Mouse (Mus musculus) hindbrain, postnatal 0 days (tissue): ENCODE results near the gene AC170998.1. TPM values are rescaled to one million over a fixed set of nuclear protein-coding genes. Genes with fewer than 3 reads are reported as not detected.
A peak's percentile ranks its signal among the peaks of the same experiment; 100 is the strongest.

Source experiments
- ATAC-seq: fragments of 200-750 bp; cut with Nextera tagmentation; 2 replicates; pipeline ENCODE4 v1.8.0; 2017; ENCODE audit warnings: mild to moderate bottlenecking, moderate TSS enrichment, moderate library complexity
- DNase-seq: peaks from one replicate; pipeline ENCODE4 v3.0.0-alpha.2; 2015; ENCODE audit warnings: low spot score
- H3K27ac ChIP-seq: fragments of 300-500 bp; sonication (generic); 2 replicates; pipeline ENCODE4 v1.5.1; 2014; ENCODE audit warnings: mild to moderate bottlenecking
- H3K27me3 ChIP-seq: fragments of 300-500 bp; sonication (generic); 2 replicates; pipeline ENCODE4 v1.6.1; 2014; ENCODE audit warnings: low read length, mixed read lengths; ENCODE audit not compliant: insufficient read depth
- H3K36me3 ChIP-seq: fragments of 300-500 bp; sonication (generic); 2 replicates; pipeline ENCODE4 v1.6.1; 2014; ENCODE audit warnings: low read length, mixed read lengths; ENCODE audit not compliant: insufficient read depth
- H3K4me1 ChIP-seq: fragments of 300-500 bp; sonication (generic); 2 replicates; pipeline ENCODE4 v1.6.1; 2014; ENCODE audit warnings: antibody characterized with exemption, low read length, mixed read lengths; ENCODE audit not compliant: insufficient read depth
- H3K4me2 ChIP-seq: fragments of 300-500 bp; sonication (generic); 2 replicates; pipeline ENCODE4 v1.6.1; 2014; ENCODE audit warnings: low read depth, mild to moderate bottlenecking, low read length, moderate library complexity, mixed read lengths
- H3K4me3 ChIP-seq: fragments of 300-500 bp; sonication (generic); 2 replicates; pipeline ENCODE4 v1.5.1; 2014; ENCODE audit warnings: low read length
- H3K9ac ChIP-seq: fragments of 300-500 bp; sonication (generic); replicated peaks from 2 replicates; pipeline ENCODE4 v1.6.1; 2014; ENCODE audit warnings: mild to moderate bottlenecking, low read length, moderate library complexity, mixed read lengths
- H3K9me3 ChIP-seq: fragments of 300-500 bp; sonication (generic); 2 replicates; pipeline ENCODE4 v1.6.1; 2016; ENCODE audit warnings: low read length, mixed read lengths
- CTCF ChIP-seq: IDR thresholded peaks from 2 replicates; pipeline ENCODE4 v1.5.1; 2016; ENCODE audit warnings: antibody characterized with exemption, control low read depth, low read depth
- WGBS: fragments of 180-500 bp; shearing (Covaris S2); extraction: QIAGEN DNeasy Blood & Tissue Kit; methylation state at CpG from one replicate; pipeline ENCODE4 v1.1.7; 2014; 5-methylcytosine and 5-hydroxymethylcytosine counted together
- polyA plus RNA-seq: library from polyadenylated mRNA; unstranded; fragments of >200 nt; fragmentation: Nextera tagmentation; extraction: Ambion mirVana; gene quantifications from 2 replicates; pipeline ENCODE4 v1.2.1, GENCODE M21; 2015
- total RNA-seq: library from RNA; depleted of rRNA; stranded (reverse); fragments of >200 nt; gene quantifications from 2 replicates; pipeline ENCODE4 v1.2.3, GENCODE M21; 2014; rRNA removed

Gene AC170998.1
- total RNA-seq, result 2.3 and 4.3 TPM in 2 replicates
- polyA plus RNA-seq, result 3.1 and 3.4 TPM in 2 replicates

DNA sequence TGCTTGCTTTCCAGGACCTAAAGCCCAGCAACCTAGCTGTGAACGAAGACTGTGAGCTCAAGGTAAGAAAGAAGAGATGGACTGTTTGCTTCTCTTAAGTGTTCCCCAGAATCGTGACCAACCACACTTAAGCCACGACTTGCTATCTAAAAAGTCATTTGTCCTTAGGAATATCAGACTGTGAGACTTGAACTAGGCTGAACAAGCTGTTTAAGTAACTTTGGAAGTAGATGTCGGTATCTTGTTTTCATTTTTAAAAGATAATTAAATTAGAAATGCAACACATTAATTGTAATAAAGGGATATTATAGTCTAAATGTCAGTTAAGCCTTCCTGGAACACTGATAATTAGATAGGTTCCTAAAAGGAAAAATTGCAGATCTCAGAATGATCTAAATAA is at the start of gene AC170998.1:
AC170998.1 (plus strand) TSS at position 301 of the 400 bp plus-strand sequence.
- no peak for TF ChIP-seq CTCF
- Histone ChIP-seq H3K4me1 (no peaks in the 10 kb centered on the region), H3K9ac (no peak within 1 kb of the TSS), H3K9me3 (no peaks in the 10 kb centered on the region), H3K4me3 (no peak within 1 kb of the TSS), H3K4me2 (no peak within 1 kb of the TSS), H3K36me3 (peaks cover 33% of the 10 kb centered on the region), H3K27me3 (no peaks in the 10 kb centered on the region), H3K27ac (no peak within 1 kb of the TSS)
- 96% methylated on average over 4 of the region's 4 CpGs for WGBS
- no peak for ATAC-seq
- no peak for DNase-seq

- no peak for ATAC-seq
- 78% methylated on average over 13 of the region's 13 CpGs for WGBS
- H3K4me1 ChIP-seq, result no peaks in the 10 kb centered on the region
- no peak for DNase-seq
- H3K36me3 ChIP-seq, result no peaks in the 10 kb centered on the region
- H3K27ac ChIP-seq, result no peak overlapping the region
- no peaks in the 10 kb centered on the region for H3K27me3 ChIP-seq
- no peak for TF ChIP-seq CTCF
- no peak overlapping the region for H3K4me2 ChIP-seq
- no peak overlapping the region for H3K9ac ChIP-seq
- H3K4me3 ChIP-seq, result no peak overlapping the region
- H3K9me3 ChIP-seq, result no peaks in the 10 kb centered on the region
These were observed 43.4 kb upstream of the AC170998.1 start for GRCm38 (mm10) chr17:28682311-28683084.

DNA sequence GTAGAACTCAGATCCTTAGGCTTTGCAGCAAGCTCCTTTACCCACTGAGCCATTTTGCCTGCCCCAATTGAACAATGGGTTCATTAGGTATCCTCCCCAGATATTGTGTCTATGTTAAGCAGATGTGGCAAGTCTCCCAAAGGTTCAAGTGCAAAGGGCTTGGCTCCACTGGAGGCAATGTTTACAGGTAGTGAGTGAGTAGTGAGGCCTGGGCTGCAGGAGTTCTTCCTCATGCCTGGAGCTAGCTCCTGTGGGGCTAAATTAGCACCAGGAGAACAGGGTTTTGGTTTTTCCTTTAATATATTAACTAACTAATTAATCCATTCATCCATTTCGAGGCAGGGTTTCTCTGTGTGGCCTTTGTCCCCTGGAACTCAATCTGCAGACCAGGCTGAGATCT is 42.3 kb upstream of the AC170998.1 start:
- Histone ChIP-seq H3K9ac (no peak overlapping the region), H3K27ac (no peak overlapping the region), H3K4me2 (no peak overlapping the region), H3K4me1 (no peaks in the 10 kb centered on the region), H3K36me3 (no peaks in the 10 kb centered on the region), H3K27me3 (no peaks in the 10 kb centered on the region), H3K9me3 (no peaks in the 10 kb centered on the region), H3K4me3 (no peak overlapping the region)
- WGBS, result 44% methylated on average over 1 of the region's 1 CpGs
- DNase-seq, result no peak
- TF ChIP-seq CTCF, result no peak
- ATAC-seq, result no peak

GRCm38 (mm10) chr17:28684631-28685030 is 41.3 kb upstream of the AC170998.1 start:
- DNase-seq (no peak), ATAC-seq (no peak)
- Histone ChIP-seq H3K27me3 (no peaks in the 10 kb centered on the region), H3K4me1 (no peaks in the 10 kb centered on the region), H3K4me3 (no peak overlapping the region), H3K9ac (no peak overlapping the region), H3K27ac (no peak overlapping the region), H3K36me3 (no peaks in the 10 kb centered on the region), H3K9me3 (no peaks in the 10 kb centered on the region), H3K4me2 (no peak overlapping the region)
- WGBS, result 73% methylated on average over 19 of the region's 19 CpGs
- TF ChIP-seq CTCF, result no peak

DNA sequence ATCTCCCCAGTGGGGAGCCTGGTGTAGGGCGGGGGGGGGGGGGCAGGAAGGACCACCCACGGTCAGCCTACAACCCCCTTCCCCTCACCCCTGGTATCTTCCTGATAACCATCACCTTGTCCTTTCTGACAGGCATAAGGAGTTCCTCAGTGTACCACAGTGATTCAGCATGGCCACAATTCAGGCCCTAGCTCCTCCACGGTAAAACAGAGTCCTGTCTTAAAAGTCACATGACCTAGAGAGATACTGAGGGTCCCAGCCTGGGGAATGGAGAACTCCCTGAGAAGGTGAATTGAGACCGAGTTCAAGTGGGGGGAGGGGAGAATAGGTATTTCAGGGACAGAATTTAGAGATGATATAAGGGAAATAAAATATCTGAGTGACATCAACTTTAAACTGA is 38.5 kb upstream of the AC170998.1 start:
- H3K27me3 ChIP-seq, result no peaks in the 10 kb centered on the region
- no peak overlapping the region for H3K4me2 ChIP-seq
- TF ChIP-seq CTCF, result no peak
- ATAC-seq (no peak), DNase-seq (no peak)
- no peaks in the 10 kb centered on the region for H3K9me3 ChIP-seq
- H3K36me3 ChIP-seq, result no peaks in the 10 kb centered on the region
- H3K9ac ChIP-seq, result no peak overlapping the region
- 59% methylated on average over 4 of the region's 4 CpGs for WGBS
- no peak overlapping the region for H3K27ac ChIP-seq
- H3K4me3 ChIP-seq, result no peak overlapping the region
- H3K4me1 ChIP-seq, result no peaks in the 10 kb centered on the region

GRCm38 (mm10) chr17:28689586-28690283 is 36.1 kb upstream of the AC170998.1 start, which contains the start of gene Slc26a8:
TSS of gene Slc26a8 (minus strand) at chr17:28690233.
- no peaks in the 10 kb centered on the region for H3K9me3 ChIP-seq
- no peak for ATAC-seq
- WGBS, result 10% methylated on average over 40 of the region's 40 CpGs
- no peaks in the 10 kb centered on the region for H3K36me3 ChIP-seq
- H3K4me2 ChIP-seq, result peak within 1 kb of the TSS; percentile 69
- TF ChIP-seq CTCF, result no peak
- peaks cover 10% of the 10 kb centered on the region; the same call in 1 of the 2 replicates for H3K4me1 ChIP-seq
- DNase-seq, result peak; percentile 17
- H3K9ac ChIP-seq, result peak within 1 kb of the TSS; percentile 98
- H3K27me3 ChIP-seq, result no peaks in the 10 kb centered on the region
- peak within 1 kb of the TSS; percentile 88 for H3K4me3 ChIP-seq
- peak within 1 kb of the TSS; percentile 97 for H3K27ac ChIP-seq
